Mouse (Mus musculus) midbrain, embryonic 12.5 days (tissue): ENCODE data around the gene Tet3. TPM values are rescaled to one million over a fixed set of nuclear protein-coding genes. Genes with fewer than 3 reads are reported as not detected.

Source experiments
- ATAC-seq: fragments of 200-750 bp; cut with Nextera tagmentation; 2 replicates; pipeline ENCODE4 v1.8.0; 2017; ENCODE audit warnings: low read depth, moderate TSS enrichment, moderate library complexity; ENCODE audit not compliant: low FRiP score
- H3K27ac ChIP-seq: fragments of 300-500 bp; sonication (generic); replicated peaks from 2 replicates; pipeline ENCODE4 v1.5.1; 2016; ENCODE audit warnings: mild to moderate bottlenecking
- H3K27me3 ChIP-seq: fragments of 300-500 bp; sonication (generic); 2 replicates; pipeline ENCODE4 v1.6.1; 2016; ENCODE audit warnings: mild to moderate bottlenecking
- H3K36me3 ChIP-seq: fragments of 300-500 bp; sonication (generic); 2 replicates; pipeline ENCODE4 v1.6.1; 2016
- H3K4me1 ChIP-seq: fragments of 300-500 bp; sonication (generic); 2 replicates; pipeline ENCODE4 v1.6.1; 2016
- H3K4me2 ChIP-seq: fragments of 300-500 bp; sonication (generic); replicated peaks from 2 replicates; pipeline ENCODE4 v1.6.1; 2016; ENCODE audit warnings: mild to moderate bottlenecking, moderate library complexity
- H3K4me3 ChIP-seq: fragments of 300-500 bp; sonication (generic); 2 replicates; pipeline ENCODE4 v1.5.1; 2016; ENCODE audit warnings: mild to moderate bottlenecking
- H3K9ac ChIP-seq: fragments of 300-500 bp; sonication (generic); replicated peaks from 2 replicates; pipeline ENCODE4 v1.6.1; 2016; ENCODE audit warnings: mild to moderate bottlenecking, moderate library complexity
- H3K9me3 ChIP-seq: fragments of 300-500 bp; sonication (generic); 2 replicates; pipeline ENCODE4 v1.6.1; 2016; ENCODE audit warnings: mild to moderate bottlenecking
- WGBS: fragments of 180-500 bp; shearing (Covaris S2); methylation state at CpG from one replicate; pipeline ENCODE4 v1.1.7; 2016; 5-methylcytosine and 5-hydroxymethylcytosine counted together
- polyA plus RNA-seq: library from polyadenylated mRNA; unstranded; fragments of >200 nt; fragmentation: Nextera tagmentation; extraction: Ambion mirVana; gene quantifications from 2 replicates; pipeline ENCODE4 v1.2.1, GENCODE M21; 2016

Gene Tet3
- polyA plus RNA-seq, 1 experiment from 2014 or later = 65.0 TPM

- no peak for ATAC-seq
Measured at GRCm38 (mm10) chr6:83496009-83496752, 37.3 kb upstream of the Tet3 start.

GRCm38 (mm10) chr6:83490622-83491021 lies 31.7 kb upstream of the Tet3 start:
- no peaks in the 10 kb centered on the region for H3K4me1 ChIP-seq
- no peaks in the 10 kb centered on the region for H3K9me3 ChIP-seq
- no peak overlapping the region for H3K4me2 ChIP-seq
- 85% methylated on average over 4 of the region's 4 CpGs for WGBS
- H3K9ac ChIP-seq = no peak overlapping the region
- peaks cover 66% of the 10 kb centered on the region for H3K36me3 ChIP-seq
- no peak overlapping the region for H3K4me3 ChIP-seq
- no peaks in the 10 kb centered on the region for H3K27me3 ChIP-seq
- no peak for ATAC-seq
- no peak overlapping the region for H3K27ac ChIP-seq

More at GRCm38 (mm10) chr6:83496009-83496752, 37.3 kb upstream of the Tet3 start:
- WGBS = 92% methylated on average over 9 of the region's 9 CpGs
- Histone ChIP-seq H3K4me2 (no peak overlapping the region), H3K9ac (no peak overlapping the region), H3K36me3 (peaks cover 30% of the 10 kb centered on the region), H3K4me1 (no peaks in the 10 kb centered on the region), H3K4me3 (no peak overlapping the region), H3K27ac (no peak overlapping the region), H3K27me3 (no peaks in the 10 kb centered on the region), H3K9me3 (no peaks in the 10 kb centered on the region)

GRCm38 (mm10) chr6:83488200-83488599 lies 29.3 kb upstream of the Tet3 start:
- Histone ChIP-seq H3K4me3 (no peak overlapping the region), H3K4me1 (no peaks in the 10 kb centered on the region), H3K4me2 (no peak overlapping the region), H3K36me3 (peaks cover 66% of the 10 kb centered on the region), H3K9me3 (no peaks in the 10 kb centered on the region), H3K27ac (no peak overlapping the region), H3K27me3 (no peaks in the 10 kb centered on the region), H3K9ac (no peak overlapping the region)
- WGBS = 88% methylated on average over 5 of the region's 5 CpGs
- no peak for ATAC-seq

GRCm38 (mm10) chr6:83487298-83487697 lies 28.4 kb upstream of the Tet3 start:
- Histone ChIP-seq H3K36me3 (peaks cover 70% of the 10 kb centered on the region), H3K27ac (no peak overlapping the region), H3K9ac (no peak overlapping the region), H3K9me3 (no peaks in the 10 kb centered on the region), H3K4me1 (no peaks in the 10 kb centered on the region), H3K4me3 (no peak overlapping the region), H3K4me2 (no peak overlapping the region), H3K27me3 (no peaks in the 10 kb centered on the region)
- no peak for ATAC-seq
- 86% methylated on average over 4 of the region's 4 CpGs for WGBS

GRCm38 (mm10) chr6:83485854-83486253 lies 27.0 kb upstream of the Tet3 start:
- Histone ChIP-seq H3K27ac (no peak overlapping the region), H3K9ac (no peak overlapping the region), H3K4me3 (no peak overlapping the region), H3K9me3 (no peaks in the 10 kb centered on the region), H3K4me1 (no peaks in the 10 kb centered on the region), H3K27me3 (no peaks in the 10 kb centered on the region), H3K4me2 (no peak overlapping the region), H3K36me3 (peaks cover 85% of the 10 kb centered on the region)
- no peak for ATAC-seq
- 85% methylated on average over 4 of the region's 4 CpGs for WGBS

- Histone ChIP-seq H3K4me3 (no peak overlapping the region), H3K9ac (no peak overlapping the region), H3K4me2 (no peak overlapping the region), H3K27me3 (no peaks in the 10 kb centered on the region), H3K9me3 (no peaks in the 10 kb centered on the region), H3K27ac (no peak overlapping the region), H3K36me3 (peaks cover 82% of the 10 kb centered on the region), H3K4me1 (no peaks in the 10 kb centered on the region)
- 93% methylated on average over 7 of the region's 7 CpGs for WGBS
- no peak for ATAC-seq
Measured at GRCm38 (mm10) chr6:83483776-83484175, 24.9 kb upstream of the Tet3 start.

- no peak overlapping the region for H3K4me2 ChIP-seq
- no peaks in the 10 kb centered on the region for H3K4me1 ChIP-seq
- no peaks in the 10 kb centered on the region for H3K9me3 ChIP-seq
- no peak overlapping the region for H3K9ac ChIP-seq
- 83% methylated on average over 10 of the region's 10 CpGs for WGBS
- H3K36me3 ChIP-seq = peaks cover 70% of the 10 kb centered on the region
- H3K27me3 ChIP-seq = no peaks in the 10 kb centered on the region
- no peak for ATAC-seq
- H3K4me3 ChIP-seq = no peak overlapping the region
- no peak overlapping the region for H3K27ac ChIP-seq
Measured at GRCm38 (mm10) chr6:83482418-83483085, 23.7 kb upstream of the Tet3 start.

GRCm38 (mm10) chr6:83480019-83480655 lies 21.3 kb upstream of the Tet3 start:
- H3K4me2 ChIP-seq = no peak overlapping the region
- ATAC-seq = no peak
- no peak overlapping the region for H3K4me3 ChIP-seq
- H3K27ac ChIP-seq = no peak overlapping the region
- no peaks in the 10 kb centered on the region for H3K27me3 ChIP-seq
- no peak overlapping the region for H3K9ac ChIP-seq
- H3K36me3 ChIP-seq = peaks cover 46% of the 10 kb centered on the region
- H3K9me3 ChIP-seq = no peaks in the 10 kb centered on the region
- 90% methylated on average over 6 of the region's 6 CpGs for WGBS
- H3K4me1 ChIP-seq = no peaks in the 10 kb centered on the region

- peaks cover 39% of the 10 kb centered on the region for H3K36me3 ChIP-seq
- no peak overlapping the region for H3K9ac ChIP-seq
- no peaks in the 10 kb centered on the region for H3K9me3 ChIP-seq
- no peak for ATAC-seq
- 79% methylated on average over 2 of the region's 2 CpGs for WGBS
- H3K4me1 ChIP-seq = no peaks in the 10 kb centered on the region
- H3K27me3 ChIP-seq = no peaks in the 10 kb centered on the region
- H3K4me3 ChIP-seq = no peak overlapping the region
- H3K4me2 ChIP-seq = no peak overlapping the region
- no peak overlapping the region for H3K27ac ChIP-seq
Measured at GRCm38 (mm10) chr6:83479193-83479592, 20.3 kb upstream of the Tet3 start.

- no peak overlapping the region for H3K4me2 ChIP-seq
- no peak for ATAC-seq
- peaks cover 39% of the 10 kb centered on the region for H3K36me3 ChIP-seq
- H3K27me3 ChIP-seq = no peaks in the 10 kb centered on the region
- H3K27ac ChIP-seq = no peak overlapping the region
- WGBS = 94% methylated on average over 7 of the region's 7 CpGs
- no peak overlapping the region for H3K9ac ChIP-seq
- H3K9me3 ChIP-seq = no peaks in the 10 kb centered on the region
- H3K4me3 ChIP-seq = no peak overlapping the region
- H3K4me1 ChIP-seq = no peaks in the 10 kb centered on the region
Measured at GRCm38 (mm10) chr6:83478628-83479027, 19.7 kb upstream of the Tet3 start.

GRCm38 (mm10) chr6:83478217-83478616 lies 19.3 kb upstream of the Tet3 start:
- Histone ChIP-seq H3K4me2 (no peak overlapping the region), H3K27me3 (no peaks in the 10 kb centered on the region), H3K27ac (no peak overlapping the region), H3K4me1 (no peaks in the 10 kb centered on the region), H3K4me3 (no peak overlapping the region), H3K36me3 (peaks cover 39% of the 10 kb centered on the region), H3K9me3 (no peaks in the 10 kb centered on the region), H3K9ac (no peak overlapping the region)
- ATAC-seq = no peak
- WGBS = 72% methylated on average over 4 of the region's 4 CpGs

GRCm38 (mm10) chr6:83475431-83475830 lies 16.5 kb upstream of the Tet3 start:
- H3K36me3 ChIP-seq = peaks cover 12% of the 10 kb centered on the region
- H3K4me3 ChIP-seq = no peak overlapping the region
- H3K9ac ChIP-seq = no peak overlapping the region
- no peaks in the 10 kb centered on the region for H3K27me3 ChIP-seq
- no peak overlapping the region for H3K4me2 ChIP-seq
- WGBS = 85% methylated on average over 7 of the region's 7 CpGs
- no peak overlapping the region for H3K27ac ChIP-seq
- ATAC-seq = no peak
- H3K9me3 ChIP-seq = no peaks in the 10 kb centered on the region
- H3K4me1 ChIP-seq = no peaks in the 10 kb centered on the region
